Mouse (Mus musculus): ENCODE data around the gene Gtsf1. TPM values are rescaled to one million over a fixed set of nuclear protein-coding genes. Genes with fewer than 3 reads are reported as not detected.
"Not testable (repeated sequence)": the region's sequence is repeated elsewhere in the genome, so short reads cannot be mapped to it uniquely, and the experiment has no call there.

The Gtsf1 gene
- polyA plus RNA-seq (2015; fragmentation: Nextera tagmentation; extraction: Ambion mirVana): not detected in 2 replicates

GRCm38 (mm10) chr15:103430241-103430640 is at the start of gene Gtsf1:
Gene Gtsf1, minus strand, starts transcription at chr15:103430470.
- Histone ChIP-seq H3K4me2 (no peak within 1 kb of the TSS), H3K36me3 (no peaks in the 10 kb centered on the region), H3K4me3 (no peak within 1 kb of the TSS), H3K9ac (no peak within 1 kb of the TSS), H3K4me1 (replicated peaks) (no peaks in the 10 kb centered on the region), H3K27me3 (no peaks in the 10 kb centered on the region), H3K9me3 (no peaks in the 10 kb centered on the region), H3K27ac (replicated peaks) (no peak within 1 kb of the TSS)
- ATAC-seq (ENCODE audit: low read depth): no peak
- WGBS: 93% methylated on average over 16 of the region's 16 CpGs

GRCm38 (mm10) chr15:103479080-103479606 is 48.9 kb upstream of the Gtsf1 start:
- Histone ChIP-seq H3K36me3 (no peaks in the 10 kb centered on the region), H3K9me3 (no peaks in the 10 kb centered on the region), H3K4me2 (no peak overlapping the region), H3K9ac (no peak overlapping the region), H3K4me3 (no peak overlapping the region), H3K4me1 (replicated peaks) (no peaks in the 10 kb centered on the region; the same call in 1 of the 2 replicates), H3K27me3 (no peaks in the 10 kb centered on the region; the same call in 1 of the 2 replicates), H3K27ac (replicated peaks) (no peak overlapping the region)
- 78% methylated on average over 1 of the region's 1 CpGs for WGBS
- ATAC-seq (ENCODE audit: low read depth): no peak

- Histone ChIP-seq H3K27me3 (no peaks in the 10 kb centered on the region), H3K9ac (no peak overlapping the region), H3K9me3 (no peaks in the 10 kb centered on the region), H3K27ac (replicated peaks) (no peak overlapping the region), H3K4me2 (no peak overlapping the region), H3K4me3 (no peak overlapping the region), H3K4me1 (replicated peaks) (no peaks in the 10 kb centered on the region), H3K36me3 (no peaks in the 10 kb centered on the region)
- 92% methylated on average over 5 of the region's 5 CpGs for WGBS
- no peak for ATAC-seq (ENCODE audit: low read depth)
These were observed 43.5 kb upstream of the Gtsf1 start for GRCm38 (mm10) chr15:103473769-103474168.

- Histone ChIP-seq H3K4me3 (no peak overlapping the region), H3K9ac (no peak overlapping the region), H3K9me3 (no peaks in the 10 kb centered on the region), H3K27ac (replicated peaks) (no peak overlapping the region), H3K36me3 (no peaks in the 10 kb centered on the region), H3K4me2 (no peak overlapping the region), H3K27me3 (no peaks in the 10 kb centered on the region), H3K4me1 (replicated peaks) (no peaks in the 10 kb centered on the region)
- no peak for ATAC-seq (ENCODE audit: low read depth)
- WGBS: 85% methylated on average over 7 of the region's 7 CpGs
These were observed 42.9 kb upstream of the Gtsf1 start for GRCm38 (mm10) chr15:103473182-103473581.

GRCm38 (mm10) chr15:103472265-103472664 is 42.0 kb upstream of the Gtsf1 start:
- H3K4me1 ChIP-seq (replicated peaks): no peaks in the 10 kb centered on the region
- ATAC-seq (ENCODE audit: low read depth): no peak

GRCm38 (mm10) chr15:103471488-103472194 is 41.4 kb upstream of the Gtsf1 start:
- Histone ChIP-seq H3K4me1 (replicated peaks) (no peaks in the 10 kb centered on the region), H3K9ac (no peak overlapping the region), H3K4me2 (no peak overlapping the region), H3K36me3 (no peaks in the 10 kb centered on the region), H3K9me3 (no peaks in the 10 kb centered on the region), H3K27me3 (no peaks in the 10 kb centered on the region), H3K4me3 (no peak overlapping the region), H3K27ac (replicated peaks) (no peak overlapping the region)
- 87% methylated on average over 7 of the region's 7 CpGs for WGBS
- ATAC-seq (ENCODE audit: low read depth): no peak

More at GRCm38 (mm10) chr15:103472265-103472664, 42.0 kb upstream of the Gtsf1 start:
- no peaks in the 10 kb centered on the region for H3K27me3 ChIP-seq
- H3K9ac ChIP-seq: no peak overlapping the region
- H3K27ac ChIP-seq (replicated peaks): no peak overlapping the region
- H3K9me3 ChIP-seq: no peaks in the 10 kb centered on the region
- WGBS: 83% methylated on average over 3 of the region's 3 CpGs
- no peaks in the 10 kb centered on the region for H3K36me3 ChIP-seq
- no peak overlapping the region for H3K4me2 ChIP-seq
- no peak overlapping the region for H3K4me3 ChIP-seq

- no peak overlapping the region for H3K4me3 ChIP-seq
- no peaks in the 10 kb centered on the region for H3K27me3 ChIP-seq
- no peaks in the 10 kb centered on the region for H3K36me3 ChIP-seq
- WGBS: 80% methylated on average over 7 of the region's 7 CpGs
- ATAC-seq (ENCODE audit: low read depth): no peak
- no peak overlapping the region for H3K27ac ChIP-seq (replicated peaks)
- no peak overlapping the region for H3K4me2 ChIP-seq
- H3K9me3 ChIP-seq: no peaks in the 10 kb centered on the region
- H3K9ac ChIP-seq: no peak overlapping the region
- no peaks in the 10 kb centered on the region for H3K4me1 ChIP-seq (replicated peaks)
These were observed 32.4 kb upstream of the Gtsf1 start for GRCm38 (mm10) chr15:103462539-103463261.

- H3K4me2 ChIP-seq: no peak overlapping the region
- no peak overlapping the region for H3K9ac ChIP-seq
- no peak for ATAC-seq (ENCODE audit: low read depth)
- 88% methylated on average over 6 of the region's 6 CpGs for WGBS
- no peaks in the 10 kb centered on the region for H3K4me1 ChIP-seq (replicated peaks)
- no peak overlapping the region for H3K4me3 ChIP-seq
- no peaks in the 10 kb centered on the region for H3K27me3 ChIP-seq
- no peaks in the 10 kb centered on the region for H3K36me3 ChIP-seq
- no peaks in the 10 kb centered on the region for H3K9me3 ChIP-seq
- H3K27ac ChIP-seq (replicated peaks): no peak overlapping the region
These were observed 24.2 kb upstream of the Gtsf1 start for GRCm38 (mm10) chr15:103454449-103454848.

- 87% methylated on average over 13 of the region's 13 CpGs for WGBS
- Histone ChIP-seq H3K4me3 (no peak within 1 kb of the TSS), H3K4me1 (replicated peaks) (no peaks in the 10 kb centered on the region), H3K27me3 (no peaks in the 10 kb centered on the region), H3K27ac (replicated peaks) (no peak within 1 kb of the TSS), H3K4me2 (no peak within 1 kb of the TSS), H3K9me3 (no peaks in the 10 kb centered on the region), H3K9ac (no peak within 1 kb of the TSS), H3K36me3 (no peaks in the 10 kb centered on the region)
- no peak for ATAC-seq (ENCODE audit: low read depth)
These were observed 23.4 kb upstream of the Gtsf1 start, which contains the start of gene Nckap1l for GRCm38 (mm10) chr15:103453551-103454218. Gene Nckap1l, plus strand, starts transcription at chr15:103453794.

GRCm38 (mm10) chr15:103448369-103448768 is 18.1 kb upstream of the Gtsf1 start, which contains the start of gene Gtsf2:
Gene Gtsf2, minus strand, starts transcription at chr15:103448469.
- ATAC-seq (ENCODE audit: low read depth): no peak
- H3K9me3 ChIP-seq: no peaks in the 10 kb centered on the region
- 24% methylated on average over 3 of the region's 3 CpGs for WGBS
- no peak within 1 kb of the TSS for H3K27ac ChIP-seq (replicated peaks)
- no peak within 1 kb of the TSS for H3K4me2 ChIP-seq
- no peak within 1 kb of the TSS for H3K4me3 ChIP-seq
- no peak within 1 kb of the TSS for H3K9ac ChIP-seq
- H3K36me3 ChIP-seq: no peaks in the 10 kb centered on the region
- H3K27me3 ChIP-seq: no peaks in the 10 kb centered on the region
- H3K4me1 ChIP-seq (replicated peaks): no peaks in the 10 kb centered on the region

GRCm38 (mm10) chr15:103445966-103446365 is 15.7 kb upstream of the Gtsf1 start:
- H3K4me3 ChIP-seq; H3K36me3 ChIP-seq; H3K27me3 ChIP-seq; H3K27ac ChIP-seq (replicated peaks); H3K9me3 ChIP-seq; H3K4me1 ChIP-seq (replicated peaks); H3K9ac ChIP-seq; H3K4me2 ChIP-seq; ATAC-seq (ENCODE audit: low read depth): not testable (repeated sequence)
- WGBS: 88% methylated on average over 4 of the region's 4 CpGs

GRCm38 (mm10) chr15:103427017-103427416 is 3.3 kb downstream of the Gtsf1 start:
- no peaks in the 10 kb centered on the region for H3K36me3 ChIP-seq
- H3K27me3 ChIP-seq: no peaks in the 10 kb centered on the region
- no peaks in the 10 kb centered on the region for H3K9me3 ChIP-seq
- no peak overlapping the region for H3K9ac ChIP-seq
- no peak overlapping the region for H3K4me3 ChIP-seq
- no peak for ATAC-seq (ENCODE audit: low read depth)
- H3K27ac ChIP-seq (replicated peaks): no peak overlapping the region
- 34% methylated on average over 2 of the region's 2 CpGs for WGBS
- H3K4me1 ChIP-seq (replicated peaks): no peaks in the 10 kb centered on the region
- H3K4me2 ChIP-seq: no peak overlapping the region

Measured in neural tube, embryonic 13.5 days (tissue).